Mouse (Mus musculus) CH12.LX (cell line): ENCODE measurements at regions not wholly inside any gene's neighbourhood (a gene's known extent, or its start where the extent isn't known, plus 50 kb on each side); places are given as distances from the start of the nearest gene placed in this dataset.

Experiments used
- CTCF ChIP-seq, 2 experiments: IDR thresholded peaks in 1 of 2; conservative IDR thresholded peaks in 1 of 2; 2 replicates each; pipeline ENCODE4 v1.5.1; 2011 to 2012; ENCODE audit warnings: low read depth in 2 of 2, low read length in 2 of 2, improper control_type of control experiment in 1 of 2, inconsistent platforms in 1 of 2, mild to moderate bottlenecking in 1 of 2, moderate library complexity in 1 of 2
- HCFC1 ChIP-seq: IDR thresholded peaks from 2 replicates; pipeline ENCODE4 v1.6.1; 2012; ENCODE audit warnings: low read depth, mild to moderate bottlenecking, inconsistent platforms, low read length, improper control_type of control experiment
- MAFK ChIP-seq: IDR thresholded peaks from 2 replicates; pipeline ENCODE4 v1.6.1; 2011; ENCODE audit warnings: low read length, improper control_type of control experiment; ENCODE audit not compliant: insufficient replicate concordance
- MAZ ChIP-seq: IDR thresholded peaks from 2 replicates; pipeline ENCODE4 v1.6.1; 2012; ENCODE audit warnings: low read depth, mild to moderate bottlenecking, inconsistent platforms, low read length, improper control_type of control experiment, moderate library complexity
- MXI1 ChIP-seq: IDR thresholded peaks from 2 replicates; pipeline ENCODE4 v1.6.1; 2011; ENCODE audit warnings: mild to moderate bottlenecking, low read depth, low read length, improper control_type of control experiment
- MYC ChIP-seq: IDR thresholded peaks from 2 replicates; pipeline ENCODE4 v1.6.1; 2011; ENCODE audit warnings: low read depth, mild to moderate bottlenecking, improper control_type of control experiment, low read length
- POLR2A ChIP-seq: IDR thresholded peaks from 2 replicates; pipeline ENCODE4 v1.6.1; 2011; ENCODE audit warnings: low read depth, mild to moderate bottlenecking, improper control_type of control experiment, low read length
- RCOR1 ChIP-seq: conservative IDR thresholded peaks from 2 replicates; pipeline ENCODE4 v1.6.1; 2012; ENCODE audit warnings: low read depth, mild to moderate bottlenecking, inconsistent platforms, low read length, improper control_type of control experiment
- TBP ChIP-seq: conservative IDR thresholded peaks from 2 replicates; pipeline ENCODE4 v1.6.1; 2011; ENCODE audit warnings: low read depth, low read length, improper control_type of control experiment
- USF1 ChIP-seq: IDR thresholded peaks from 2 replicates; pipeline ENCODE4 v1.6.1; 2014; ENCODE audit warnings: low read depth, mild to moderate bottlenecking, inconsistent platforms, low read length, improper control_type of control experiment
- USF2 ChIP-seq: conservative IDR thresholded peaks from 2 replicates; pipeline ENCODE4 v1.6.1; 2011; ENCODE audit warnings: low read depth, low read length, improper control_type of control experiment
- ZMIZ1 ChIP-seq: IDR thresholded peaks from 2 replicates; pipeline ENCODE4 v1.6.1; 2012; ENCODE audit warnings: low read depth, mild to moderate bottlenecking, inconsistent platforms, low read length, improper control_type of control experiment

- TF ChIP-seq HCFC1 (no peak), MXI1 (no peak), TBP (no peak), USF1 (no peak), MAFK (no peak), CTCF (conservative IDR thresholded peaks at IDR 0.05 in 1 of 2, IDR thresholded peaks at IDR 0.05 in 1 of 2; ENCODE audit: low read depth in 2 of 2, low read length in 2 of 2) (no peak), ZMIZ1 (no peak), POLR2A (no peak), MAZ (no peak), RCOR1 (no peak), USF2 (no peak), MYC (no peak)
Measured at GRCm38 (mm10) chr16:77355260-77355659, 246.6 kb downstream of the Gm11146 start.
